Mouse (Mus musculus) C2C12 (cell line): ENCODE measurements around the gene Usp46.

Experiments used
- CTCF ChIP-seq: IDR thresholded peaks from one replicate; pipeline ENCODE4 v1.5.1; 2011; ENCODE audit not compliant: control insufficient read depth, insufficient read depth, insufficient read length
- MAX ChIP-seq: IDR thresholded peaks from one replicate; pipeline ENCODE4 v1.6.1; 2011; ENCODE audit warnings: mild to moderate bottlenecking, control low read depth
- USF1 ChIP-seq: IDR thresholded peaks from one replicate; pipeline ENCODE4 v1.6.1; 2011; ENCODE audit warnings: low read depth, mild to moderate bottlenecking, control low read depth, moderate library complexity

GRCm38 (mm10) chr5:74067346-74067745 is 885 bp downstream of the Usp46 start:
- TF ChIP-seq CTCF (no peak), USF1 (no peak), MAX (no peak)
